Mouse (Mus musculus): ENCODE results near the gene Stx19.

Stx19 gene

GRCm38 (mm10) chr16:62814491-62814890 lies at the start of gene Stx19:
Gene Stx19 (plus strand): TSS chr16:62814676.
- DNase-seq, result no peak

DNA sequence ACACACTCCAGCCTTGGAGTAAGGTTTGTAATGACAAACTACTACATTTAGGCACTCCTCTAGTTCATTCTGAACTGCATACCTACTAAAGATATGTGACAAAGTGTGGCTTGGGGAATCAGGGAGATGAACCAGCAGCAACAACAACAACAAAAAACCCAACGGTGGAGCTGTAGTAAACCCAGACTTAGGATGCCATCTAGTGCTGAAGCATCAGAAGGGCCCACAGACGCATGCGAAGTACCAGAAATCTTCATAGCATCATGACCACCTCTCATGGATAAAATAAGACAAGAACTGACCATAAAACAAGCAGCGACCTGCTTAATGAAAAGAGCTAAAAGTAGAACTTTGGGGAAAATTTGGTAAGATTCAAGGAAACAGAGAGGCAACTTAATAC lies 41.0 kb upstream of the Stx19 start:
- DNase-seq, result no peak

GRCm38 (mm10) chr16:62776034-62776433 lies 38.4 kb upstream of the Stx19 start:
- DNase-seq, result no peak

DNA sequence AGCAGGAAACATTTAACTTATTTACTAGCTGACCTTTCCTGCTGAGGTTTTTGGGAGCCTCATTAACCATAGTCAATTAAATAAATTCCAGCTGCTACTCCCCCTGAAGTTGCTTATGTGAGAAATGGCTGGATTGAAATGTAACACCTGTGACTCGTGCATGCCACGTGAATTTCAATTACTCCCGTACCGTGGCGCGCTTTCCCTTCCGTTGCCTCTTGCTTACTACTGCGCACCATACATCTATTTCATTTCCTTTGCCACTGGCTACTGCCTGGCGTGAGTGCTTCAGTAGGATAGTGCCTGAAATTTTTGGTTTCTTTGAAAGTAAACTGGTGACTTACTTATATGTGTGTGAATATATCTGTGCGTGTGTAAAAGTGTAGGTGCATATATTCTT lies 36.2 kb upstream of the Stx19 start:
- DNase-seq, result no peak

DNA sequence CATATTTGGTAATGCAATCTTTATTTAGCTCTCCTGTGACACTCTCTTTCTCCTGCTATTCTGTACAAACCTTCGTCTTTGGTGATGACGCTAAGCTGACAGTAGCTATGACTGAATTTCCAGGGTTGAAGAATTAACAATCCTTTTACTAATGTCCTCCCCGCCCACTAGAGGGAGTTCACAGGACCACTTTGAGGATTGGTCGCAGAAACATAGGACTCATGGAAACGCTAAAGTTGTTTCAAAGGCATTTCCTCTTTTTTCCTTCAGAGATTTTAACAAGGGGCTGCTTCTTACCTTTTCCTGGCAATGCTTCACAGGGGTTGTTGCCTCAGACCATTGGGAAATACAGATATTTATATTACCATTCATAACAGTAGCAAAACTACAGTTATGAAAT lies 32.2 kb upstream of the Stx19 start:
- no peak for DNase-seq

DNA sequence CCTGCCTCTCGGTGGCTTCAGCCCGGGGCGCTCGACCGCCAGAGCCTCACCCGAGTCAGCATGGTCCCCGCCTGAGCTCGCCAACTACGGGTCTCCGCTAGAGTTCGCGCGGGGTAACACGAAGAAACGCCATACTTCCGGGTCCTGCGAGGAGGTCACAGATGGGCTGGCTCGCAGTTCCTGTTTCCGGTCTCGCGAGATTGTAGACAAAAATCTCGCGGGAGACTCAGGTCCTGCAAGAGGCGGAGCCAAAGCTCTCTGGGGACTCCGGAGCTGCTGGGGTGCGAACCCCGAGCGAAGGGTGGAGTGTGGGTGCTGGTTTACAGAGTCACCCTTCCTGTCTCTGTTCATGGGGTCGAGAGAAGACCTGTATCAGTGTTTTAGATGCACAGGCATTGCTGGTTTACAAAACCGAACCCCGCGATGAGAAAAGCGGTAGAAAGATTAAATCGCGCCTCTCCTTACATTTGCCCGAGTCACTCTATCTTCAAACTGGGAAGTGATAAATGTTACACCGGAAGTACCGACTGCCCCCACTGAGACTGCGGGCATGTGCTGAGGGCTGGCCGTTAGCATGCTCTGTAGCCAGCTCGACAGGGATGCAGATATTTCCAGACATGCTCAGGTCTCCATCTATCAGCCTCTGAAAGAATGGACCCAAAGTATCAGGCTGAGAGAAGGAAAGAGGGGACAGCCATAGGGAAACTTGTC lies 27.7 kb upstream of the Stx19 start, which contains the start of gene Nsun3:
Nsun3 (minus strand) TSS at position 198 of the 711 bp plus-strand sequence.
- DNase-seq, result peak; percentile 91

- no peak for DNase-seq
These were observed 17.9 kb upstream of the Stx19 start for GRCm38 (mm10) chr16:62796608-62797007.

- no peak for DNase-seq
These were observed 15.7 kb upstream of the Stx19 start for GRCm38 (mm10) chr16:62798808-62799207.

- no peak for DNase-seq
These were observed 15.1 kb upstream of the Stx19 start for GRCm38 (mm10) chr16:62799426-62799825.

GRCm38 (mm10) chr16:62799839-62800238 lies 14.6 kb upstream of the Stx19 start:
- no peak for DNase-seq

DNA sequence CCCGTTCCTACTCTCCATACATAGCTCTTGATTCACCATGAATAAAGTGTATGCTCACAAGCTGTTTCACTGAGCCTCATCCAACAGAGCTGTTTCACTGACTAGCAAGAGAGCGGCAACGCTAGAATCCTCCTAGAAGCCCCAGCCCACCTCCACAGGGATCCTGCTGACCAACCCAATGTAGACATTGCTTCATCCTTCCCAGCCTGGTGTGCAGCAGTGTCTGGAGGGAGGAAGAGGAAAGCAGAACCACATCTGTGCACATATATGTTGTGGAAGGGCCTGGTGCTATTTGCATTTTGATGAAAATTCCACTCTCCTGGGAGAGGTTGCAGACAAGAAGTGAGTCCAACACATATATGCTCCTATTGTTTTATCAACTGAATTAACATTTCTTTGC lies 9.9 kb upstream of the Stx19 start:
- DNase-seq, result no peak

DNA sequence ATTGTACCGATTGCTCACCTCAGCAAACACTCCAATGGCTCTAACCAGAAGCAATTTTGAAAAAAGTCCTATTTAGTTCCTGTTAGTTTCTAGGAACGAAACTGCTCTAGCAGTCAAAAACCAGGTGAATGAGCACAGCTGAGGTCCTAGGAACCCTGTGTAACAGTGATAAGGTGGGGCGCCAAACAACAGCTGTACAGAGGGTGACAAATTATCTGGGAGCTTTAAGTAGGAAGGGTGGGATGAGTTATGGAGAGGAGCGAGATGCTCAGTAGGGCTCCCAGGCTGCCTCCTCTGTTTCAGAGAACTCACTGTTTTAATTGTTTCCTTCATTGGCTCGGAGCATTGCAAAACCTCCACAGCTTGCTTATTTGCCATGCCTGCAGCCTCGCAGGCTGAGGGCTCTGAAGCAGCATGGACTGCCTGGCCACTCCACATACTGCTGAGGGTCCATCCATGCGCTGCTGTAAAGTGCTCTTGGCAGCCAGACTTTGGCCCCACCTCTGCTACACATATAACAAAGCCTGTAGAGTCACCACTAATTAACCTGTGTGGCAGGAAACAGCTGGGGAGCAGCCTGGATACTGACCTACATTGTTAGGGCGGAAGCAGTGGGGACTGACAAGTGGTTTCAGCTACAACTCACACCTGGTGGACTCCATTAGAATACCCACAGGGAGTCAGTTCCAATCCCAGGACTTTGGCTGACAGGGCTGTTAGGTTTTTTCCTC lies 7.1 kb upstream of the Stx19 start:
- no peak for DNase-seq

DNA sequence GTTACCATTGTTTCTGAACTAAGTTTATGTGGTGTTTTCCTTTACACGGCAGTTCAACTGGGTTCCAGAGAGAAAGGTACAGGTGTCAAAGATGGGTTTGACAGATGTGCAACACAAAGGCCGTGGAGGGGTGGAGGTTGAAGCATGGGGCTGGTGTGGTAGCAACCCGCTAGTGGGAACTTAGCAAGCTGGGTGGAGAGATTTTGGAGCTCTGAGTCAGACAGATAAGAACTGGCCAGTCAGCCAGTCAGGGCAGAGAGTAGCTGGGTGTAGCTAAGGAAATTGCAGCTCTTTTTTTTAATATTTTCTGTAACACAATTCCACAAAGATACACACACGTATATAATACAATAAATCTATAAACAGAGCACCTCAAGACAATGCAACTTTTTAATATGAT lies 3.6 kb upstream of the Stx19 start:
- DNase-seq, result no peak

DNA sequence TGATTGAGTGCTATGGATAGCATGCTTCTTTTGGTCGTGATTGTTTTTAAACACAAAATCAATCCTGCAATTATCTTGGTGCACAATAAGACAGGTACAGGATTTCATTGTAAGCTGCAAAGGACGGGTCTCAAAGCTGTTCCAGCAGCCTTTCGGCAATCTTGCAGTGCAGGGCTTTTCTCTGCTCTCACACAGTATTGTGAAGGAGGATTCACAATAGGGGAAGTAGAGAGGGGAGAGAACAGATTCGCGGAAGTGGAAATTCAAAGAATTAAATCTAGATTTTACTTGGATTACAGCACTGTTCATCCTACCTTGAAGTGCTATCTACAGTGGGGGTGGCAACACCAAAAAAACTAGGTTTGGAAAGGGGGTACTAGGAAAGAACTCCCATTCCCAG lies 686 bp upstream of the Stx19 start:
- no peak for DNase-seq

DNA sequence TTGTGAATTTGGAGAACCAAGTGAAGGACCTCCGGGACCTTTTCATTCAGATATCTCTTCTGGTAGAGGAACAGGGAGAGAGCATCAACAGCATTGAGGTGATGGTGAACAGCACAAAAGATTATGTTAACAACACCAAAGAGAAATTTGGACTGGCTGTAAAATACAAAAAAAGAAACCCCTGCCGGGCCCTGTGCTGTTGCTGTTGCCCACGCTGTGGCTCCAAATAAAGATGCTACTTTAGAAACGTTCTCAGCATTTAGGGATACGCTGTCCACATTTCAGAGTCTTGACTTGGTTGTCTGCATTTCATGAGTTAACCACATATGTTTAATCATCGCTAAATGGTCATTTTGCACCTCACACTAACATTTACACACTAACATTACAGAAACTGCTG lies 8.0 kb downstream of the Stx19 start:
- DNase-seq, result no peak

DNA sequence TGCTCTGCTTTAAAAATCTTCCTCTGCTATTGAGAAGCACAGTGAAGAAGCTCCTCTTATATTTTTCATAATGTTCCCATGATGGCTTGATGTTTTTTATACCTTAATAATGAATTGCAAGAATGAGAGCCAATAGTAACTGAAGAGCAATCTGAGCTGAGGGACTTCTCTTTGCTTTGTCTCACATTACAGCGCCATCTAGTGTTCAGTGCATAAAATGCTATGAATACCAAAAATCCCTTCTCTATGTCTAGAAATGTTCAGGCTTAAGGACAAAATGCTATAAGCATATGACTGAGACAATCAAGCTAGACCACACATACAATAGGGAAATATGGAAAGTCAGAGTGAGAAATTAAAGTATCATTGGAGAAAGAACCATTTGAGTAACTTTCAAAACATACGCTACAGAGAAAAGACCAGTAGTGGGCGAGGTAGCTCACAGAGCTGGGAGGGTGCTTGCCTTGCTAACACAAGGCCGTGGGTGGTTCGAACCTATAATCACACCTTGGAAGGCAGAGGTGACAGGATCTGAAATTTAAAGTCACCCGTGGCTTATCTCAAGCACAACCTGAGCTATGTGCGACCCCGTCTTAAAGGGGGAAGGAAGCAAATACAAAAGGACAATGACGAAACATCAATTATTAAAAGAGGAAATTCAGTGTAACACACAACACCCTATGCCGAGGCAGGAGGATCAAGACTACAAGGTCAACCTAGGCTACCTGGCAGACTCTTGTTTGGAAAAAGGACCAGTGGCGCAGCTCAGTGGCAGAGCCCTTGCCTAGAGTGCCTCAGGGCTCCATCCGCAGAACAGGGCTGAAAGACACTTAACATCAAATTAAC lies 11.9 kb downstream of the Stx19 start:
- no peak for DNase-seq

DNA sequence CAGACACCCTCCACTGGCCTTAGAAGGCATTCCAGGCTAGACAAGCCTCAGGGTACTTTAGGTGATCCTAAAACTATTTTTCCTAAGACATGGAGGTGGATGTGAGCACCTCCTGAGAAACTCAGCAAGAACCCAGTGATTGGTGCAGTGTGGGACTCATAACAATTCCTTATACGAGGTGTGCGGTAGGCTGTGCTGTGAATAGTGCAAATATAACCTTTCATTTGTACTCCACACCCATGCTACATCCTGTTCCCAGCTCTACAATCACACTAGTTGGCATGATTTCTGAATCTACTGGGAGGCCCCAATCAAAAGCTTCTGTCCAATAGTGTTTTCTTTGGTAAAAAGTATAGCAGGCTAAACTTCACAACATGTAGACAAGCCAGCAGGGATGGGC lies 17.6 kb downstream of the Stx19 start:
- DNase-seq, result no peak

GRCm38 (mm10) chr16:62832481-62832880 lies 18.0 kb downstream of the Stx19 start:
- peak; percentile 37 for DNase-seq

GRCm38 (mm10) chr16:62834016-62834735 lies 19.7 kb downstream of the Stx19 start:
- DNase-seq, result no peak

DNA sequence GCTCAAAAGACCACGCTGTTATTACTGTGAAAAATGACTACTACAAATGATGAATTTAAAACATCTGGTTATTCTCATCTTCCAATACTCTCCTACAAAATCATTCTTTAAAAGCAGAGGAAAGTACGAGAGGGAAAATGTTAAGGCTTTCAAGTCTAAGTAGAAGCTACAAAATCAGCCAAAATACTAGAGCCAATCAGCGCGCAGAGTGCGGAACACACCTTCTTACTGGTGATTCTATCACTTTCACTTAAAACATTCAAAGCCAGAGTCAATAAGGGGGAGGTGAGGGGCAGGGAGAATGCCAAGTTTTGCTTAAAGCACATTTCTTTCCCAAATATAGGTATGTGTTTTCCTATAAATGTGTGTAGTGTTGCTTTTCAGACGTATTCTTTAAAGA lies 30.9 kb downstream of the Stx19 start:
- no peak for DNase-seq

DNA sequence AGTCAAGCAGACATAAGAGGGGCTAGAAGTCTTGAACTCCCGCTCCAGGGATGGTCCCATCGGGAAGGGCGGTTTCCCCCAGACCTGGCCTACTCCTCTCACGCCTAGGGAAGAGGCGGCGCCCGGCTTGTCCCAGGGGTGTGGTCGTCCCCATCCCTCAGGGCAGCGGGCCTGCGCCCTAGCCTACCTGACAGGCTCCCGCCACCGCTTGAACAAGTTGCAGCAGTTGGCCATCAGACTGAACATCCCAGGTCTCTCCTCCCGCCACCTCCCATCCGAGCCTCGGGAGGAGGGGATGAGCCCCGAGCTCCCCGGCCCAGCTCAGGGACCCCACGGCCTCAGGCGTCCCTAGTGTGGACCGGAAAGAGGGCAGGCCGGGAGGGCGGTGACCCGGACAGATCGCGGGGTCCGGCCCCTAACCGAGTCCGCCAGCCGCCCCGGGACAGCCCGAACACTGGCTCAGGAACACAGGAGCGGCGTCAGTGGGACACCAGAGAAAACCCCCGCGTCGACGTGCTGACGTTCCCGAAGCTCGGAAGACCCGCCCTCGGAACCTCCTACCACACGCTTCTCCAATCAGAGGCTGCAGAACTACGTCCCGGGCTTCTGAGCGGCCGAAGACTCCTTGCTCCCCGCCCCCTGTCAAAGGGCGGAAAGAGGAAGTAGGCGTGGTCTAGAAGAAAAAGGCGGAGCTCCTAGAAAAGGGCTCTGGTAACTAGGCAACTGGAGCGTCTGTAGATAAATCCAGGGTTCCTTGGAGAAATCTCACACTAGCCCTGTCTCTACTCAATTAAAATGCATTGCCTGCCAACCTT lies 32.2 kb downstream of the Stx19 start, which contains the start of gene Arl13b:
Arl13b (minus strand) TSS at position 543 of the 815 bp plus-strand sequence.
- DNase-seq, result peak; percentile 88

Measured in kidney, adult 18-20 months (tissue).